Mouse (Mus musculus) retina, embryonic 14.5 days (tissue): Measurements from ENCODE around the gene Atl1.

Experiments used
- DNase-seq: peaks from one replicate; pipeline ENCODE4 v3.0.0-alpha.2; 2015; ENCODE audit warnings: low spot score

The Atl1 gene

DNA sequence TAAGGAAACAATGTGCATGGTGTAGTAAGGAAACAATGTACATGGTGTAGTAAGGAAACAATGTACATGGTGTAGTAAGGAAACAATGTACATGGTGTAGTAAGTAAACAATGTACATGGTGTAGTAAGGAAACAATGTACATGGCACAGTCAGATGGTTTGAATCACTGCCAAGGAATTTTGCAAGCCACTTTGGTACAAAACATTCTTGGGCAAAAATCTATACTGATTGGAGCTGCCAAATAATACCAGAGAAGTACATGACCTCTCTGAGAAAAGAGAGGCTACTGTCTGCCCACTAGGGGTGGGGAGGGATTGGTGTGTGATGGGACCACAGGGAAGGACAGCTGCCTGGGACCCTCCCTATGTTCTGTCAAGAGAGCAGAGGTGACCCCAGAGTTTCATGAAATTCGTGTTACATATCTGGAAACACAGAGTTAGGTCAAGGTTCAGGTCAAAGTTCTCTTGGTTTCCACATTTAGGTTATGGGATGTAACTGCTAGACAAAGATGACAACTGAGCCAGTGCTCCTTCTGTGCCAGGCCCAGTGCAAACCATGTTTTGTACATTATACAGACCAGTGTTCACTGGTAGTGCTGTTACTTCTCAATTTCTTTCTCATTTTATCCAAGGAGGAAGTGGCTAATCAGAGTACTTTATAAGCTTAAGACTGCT lies 49.4 kb downstream of the Atl1 start:
- DNase-seq = no peak

DNA sequence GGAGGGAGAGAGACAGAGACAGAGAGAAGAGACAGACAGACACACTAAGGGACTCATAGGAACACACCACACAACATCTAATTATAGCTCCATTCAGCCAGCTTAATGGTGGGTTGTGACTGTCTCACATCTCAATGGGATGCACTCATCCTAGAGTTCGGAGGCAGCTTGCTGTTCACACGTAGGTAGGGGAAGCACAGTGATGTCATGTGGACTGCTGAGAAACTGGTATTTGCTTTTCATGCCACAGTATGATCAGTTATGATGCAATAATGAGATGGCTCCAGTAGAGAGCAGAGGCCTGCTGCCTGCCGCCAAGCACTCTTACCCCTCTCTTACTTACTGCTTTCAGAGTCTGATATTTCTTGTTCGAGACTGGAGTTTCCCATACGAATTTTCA lies 53.4 kb downstream of the Atl1 start:
- no peak for DNase-seq

DNA sequence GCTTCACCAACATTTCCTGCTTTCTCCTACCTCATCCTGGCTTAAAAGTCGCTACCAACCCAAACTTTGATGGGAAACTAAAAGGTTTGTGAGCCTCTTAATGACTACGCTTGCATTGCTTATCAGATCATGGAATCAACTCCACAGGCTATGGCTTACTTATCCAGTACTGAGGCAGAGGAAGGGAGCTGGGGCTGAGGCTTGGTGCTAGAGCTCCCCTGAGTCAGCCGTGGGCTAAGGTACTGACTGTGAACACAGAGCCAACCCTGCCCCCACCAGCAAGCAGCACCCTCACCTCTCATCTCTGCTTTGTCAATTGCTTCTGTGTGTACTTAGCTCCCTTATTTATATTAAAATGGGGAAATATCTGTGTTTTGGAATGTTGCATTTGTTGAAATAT lies 55.1 kb downstream of the Atl1 start:
- no peak for DNase-seq

DNA sequence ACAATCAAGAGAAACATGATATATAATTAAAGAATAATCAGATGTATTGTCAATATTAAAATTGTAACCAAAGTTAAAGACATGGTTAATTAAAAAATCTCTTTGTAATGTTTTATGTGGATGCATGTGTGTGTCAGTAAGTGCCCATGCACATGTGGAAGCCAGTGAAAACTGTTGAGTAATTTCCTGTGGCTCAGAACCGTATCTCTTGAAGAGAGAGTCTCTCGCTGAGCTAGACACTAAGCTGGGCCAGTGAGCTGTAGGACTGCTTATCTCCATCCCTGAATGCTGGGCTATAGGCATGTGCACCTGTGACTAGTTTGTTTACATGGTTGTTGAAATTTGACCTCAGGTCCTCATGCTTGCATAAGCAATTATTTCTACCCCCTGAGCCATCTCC lies 65.0 kb downstream of the Atl1 start:
- no peak for DNase-seq

DNA sequence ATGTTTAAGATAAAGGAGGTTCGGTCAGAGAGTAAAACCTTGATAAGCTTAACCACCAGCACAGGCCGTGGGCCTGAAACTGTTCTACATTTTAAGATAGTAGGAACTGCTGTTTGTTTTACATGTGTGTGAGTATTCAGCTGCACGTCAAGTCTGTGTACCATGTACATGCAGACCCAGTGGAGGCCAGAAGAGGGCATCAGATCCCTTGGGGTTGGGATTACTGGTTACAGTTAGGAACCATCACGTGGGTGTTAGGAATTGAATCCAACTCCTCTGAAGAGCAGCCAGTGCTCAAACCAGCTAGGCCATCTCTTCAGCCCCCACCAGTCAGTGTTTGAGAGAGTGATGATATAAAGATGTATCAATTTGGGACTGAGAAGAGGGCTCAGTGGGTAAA lies 70.1 kb downstream of the Atl1 start:
- peak; percentile 42 for DNase-seq

DNA sequence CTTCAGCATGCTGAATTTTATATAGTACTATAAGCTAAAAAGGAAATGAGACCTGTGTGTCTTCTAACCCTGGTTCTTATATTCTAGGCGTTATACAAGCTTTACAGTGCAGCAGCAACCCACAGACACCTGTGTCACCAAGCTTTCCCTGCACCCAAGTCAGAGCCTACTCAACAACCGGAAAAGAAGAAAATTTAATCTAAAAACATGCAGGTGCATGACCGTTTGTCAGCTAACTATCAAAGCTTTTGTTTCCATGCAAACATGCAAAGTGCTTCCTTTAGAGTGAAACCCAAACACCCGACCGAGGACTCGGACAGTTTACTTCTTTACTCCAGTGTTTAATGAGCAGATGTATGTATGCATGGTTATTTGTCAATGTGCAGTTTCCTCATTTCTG lies 70.7 kb downstream of the Atl1 start:
- DNase-seq = no peak

DNA sequence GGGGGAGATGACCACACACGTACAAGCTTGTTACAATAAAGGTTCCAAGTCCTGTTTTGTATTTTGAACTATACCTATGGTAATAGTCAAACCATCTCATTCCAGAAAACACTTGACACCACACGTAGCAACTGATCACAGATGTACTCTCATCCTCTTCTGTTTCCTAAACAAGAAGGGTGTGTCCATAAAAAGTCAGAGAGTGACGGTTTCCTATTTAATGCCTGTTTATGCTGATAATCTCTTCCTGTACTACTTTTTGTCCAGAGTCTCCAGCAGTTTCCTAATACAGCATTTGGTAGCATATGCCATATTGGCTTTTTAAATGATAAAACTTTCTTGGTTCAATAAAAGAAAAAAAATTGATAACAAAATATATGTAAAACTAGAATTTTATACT lies 73.2 kb downstream of the Atl1 start:
- no peak for DNase-seq

DNA sequence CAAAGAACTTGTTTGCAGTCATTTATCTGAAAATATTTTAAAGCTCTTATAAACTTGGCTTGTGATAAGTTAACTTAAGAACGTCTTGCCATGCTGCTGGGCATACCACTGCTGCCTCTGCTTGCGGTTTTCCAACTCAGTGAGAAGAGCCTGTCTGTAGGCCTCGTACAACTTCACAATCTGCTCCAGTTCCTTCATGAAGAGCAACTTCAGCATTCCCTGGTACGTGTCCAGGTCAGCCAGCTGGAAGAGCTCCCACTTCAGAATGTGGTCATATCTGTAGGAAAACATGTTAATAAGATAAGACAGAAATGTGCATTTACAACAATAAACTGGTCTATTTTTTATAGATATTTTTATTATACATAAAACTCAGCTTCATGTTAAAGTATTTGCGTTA lies 73.7 kb downstream of the Atl1 start:
- DNase-seq = no peak

DNA sequence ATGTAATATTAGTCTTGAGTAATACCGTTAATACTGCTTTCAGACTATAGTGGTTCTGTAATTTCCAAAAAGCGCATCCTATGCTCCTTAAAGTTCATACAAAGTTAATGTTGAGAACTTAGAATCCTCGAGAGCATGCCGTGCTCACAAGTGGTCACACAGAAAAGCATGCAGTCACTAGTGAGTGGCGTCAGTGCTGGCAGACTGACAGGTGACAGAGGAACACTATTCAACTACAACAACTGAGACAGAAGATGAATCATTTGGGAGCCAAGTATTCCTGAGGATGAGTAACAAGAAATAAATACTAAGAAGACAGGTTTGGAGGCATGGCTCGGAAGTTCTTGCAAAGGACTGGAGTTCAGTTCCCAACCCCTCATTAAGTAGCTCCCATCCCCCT lies 74.7 kb downstream of the Atl1 start:
- no peak for DNase-seq

DNA sequence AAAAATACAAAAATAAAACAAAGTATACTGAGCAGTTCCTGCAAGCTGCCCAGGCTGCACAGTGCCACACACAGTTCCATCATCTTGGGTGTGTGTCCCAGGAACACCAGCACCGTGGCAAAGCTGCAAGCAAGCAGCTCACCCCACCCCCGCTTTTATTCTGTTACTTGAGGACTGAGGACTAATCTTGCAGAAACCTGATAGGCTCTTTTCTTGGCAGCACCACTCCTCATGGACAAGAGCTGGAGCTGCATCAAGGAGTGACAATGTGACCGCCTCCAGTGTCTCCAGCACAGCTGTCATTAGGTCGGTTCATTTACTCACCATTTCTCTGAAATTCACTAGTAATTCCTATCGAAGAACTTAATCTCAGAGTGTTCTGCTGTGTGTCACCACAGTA lies 75.7 kb downstream of the Atl1 start:
- no peak for DNase-seq

DNA sequence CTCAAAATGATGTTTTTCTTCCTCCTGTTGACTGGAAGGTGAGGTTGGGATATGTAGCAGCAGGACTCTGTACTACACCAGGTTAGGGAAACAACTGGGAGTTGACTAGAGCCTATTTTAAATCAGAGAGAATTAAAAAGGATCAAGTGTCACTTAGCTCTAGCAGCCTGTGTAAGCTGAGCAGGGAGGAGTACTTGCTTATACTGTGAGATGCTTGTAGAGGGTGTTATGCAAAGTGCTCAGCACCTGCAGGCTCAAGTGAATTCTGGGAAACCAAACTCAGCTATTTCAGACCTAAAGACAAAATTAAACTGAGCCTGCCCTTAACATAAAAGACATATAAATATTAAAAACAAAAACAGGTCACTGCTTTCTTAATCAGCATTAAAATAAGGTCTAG lies 81.3 kb downstream of the Atl1 start:
- no peak for DNase-seq

DNA sequence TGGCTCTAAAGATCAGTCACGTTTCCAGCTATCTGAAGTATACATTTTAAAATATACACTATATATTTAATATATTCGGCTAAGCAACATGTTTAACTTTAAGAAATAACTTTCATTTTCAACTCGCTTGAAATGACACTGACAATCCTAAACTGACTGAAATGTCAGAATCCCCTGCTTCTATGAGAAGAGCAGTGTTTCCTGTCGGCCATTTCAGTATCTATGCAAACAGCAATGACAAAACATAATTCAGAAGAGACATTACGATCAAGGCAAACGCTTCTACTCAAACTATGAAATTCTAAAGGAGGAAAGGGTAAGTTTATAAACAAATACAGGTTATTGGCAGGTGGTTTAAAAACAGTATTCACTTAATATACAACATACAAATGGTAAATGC lies 84.3 kb downstream of the Atl1 start:
- DNase-seq = no peak

DNA sequence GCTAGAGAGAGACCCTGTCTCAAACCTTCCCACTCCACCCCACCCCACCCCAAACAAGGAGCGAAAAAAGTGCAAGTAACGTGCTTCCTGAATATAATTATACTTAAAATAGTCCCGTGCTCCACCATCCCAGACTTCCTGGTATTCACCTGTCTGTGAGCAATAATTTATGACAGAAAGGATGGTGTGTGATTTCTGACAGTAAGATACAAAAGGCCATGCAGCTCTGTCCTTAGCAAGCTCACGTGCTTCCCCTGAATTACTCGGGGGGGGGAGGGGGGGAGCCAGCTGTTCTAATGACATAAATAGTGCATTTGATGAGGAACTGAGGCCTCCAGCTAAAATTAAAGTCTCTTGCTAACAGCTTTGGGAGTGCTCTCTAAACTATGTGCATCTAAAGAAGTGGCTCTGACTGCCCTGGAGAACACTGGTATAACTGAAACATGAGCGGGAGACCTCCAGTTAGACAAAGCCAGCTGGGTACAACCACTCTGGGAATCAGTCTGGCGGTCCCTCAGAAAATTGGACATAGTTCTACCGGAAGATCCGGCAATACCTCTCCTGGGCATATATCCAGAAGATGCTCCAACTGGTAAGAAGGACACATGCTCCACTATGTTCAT lies 85.1 kb downstream of the Atl1 start:
- DNase-seq = no peak

DNA sequence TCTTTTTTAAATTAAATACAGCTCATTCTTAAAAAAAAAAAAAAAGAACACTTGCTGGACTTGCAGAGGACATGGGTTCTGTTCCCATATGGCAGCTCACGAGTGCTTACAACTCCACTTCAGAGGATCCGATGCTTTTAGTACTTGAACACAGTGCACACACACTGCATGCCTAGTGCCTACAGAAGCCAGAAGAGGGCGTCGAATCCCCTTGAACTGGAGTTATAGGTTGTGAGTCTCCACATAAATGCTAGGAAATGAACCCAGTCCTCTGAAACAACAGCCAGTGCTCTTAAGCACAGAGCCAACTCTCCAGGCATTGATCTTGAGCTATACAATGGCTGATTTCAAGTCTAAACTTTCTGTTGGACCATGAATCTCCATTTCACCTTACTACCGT lies 90.5 kb downstream of the Atl1 start:
- DNase-seq = peak; percentile 39

DNA sequence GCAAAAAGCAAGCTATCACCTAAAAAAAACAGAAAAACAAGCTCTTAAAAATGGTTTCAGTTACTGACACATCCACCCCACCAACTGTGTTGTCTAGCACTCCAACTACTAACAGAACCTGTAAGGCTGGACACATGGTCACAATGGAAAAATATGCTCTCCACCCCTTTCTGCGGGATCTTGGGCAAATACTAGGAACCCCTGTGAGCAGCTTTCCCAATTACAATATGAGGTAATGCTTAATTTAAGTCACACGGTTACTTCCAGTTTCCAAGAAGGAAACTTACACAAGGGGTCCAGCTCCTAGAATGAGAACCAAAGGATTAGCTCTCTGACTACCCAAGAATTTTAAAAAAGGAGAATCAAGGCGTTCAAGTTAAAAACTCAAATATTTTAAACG lies 93.1 kb downstream of the Atl1 start:
- peak; percentile 20 for DNase-seq

DNA sequence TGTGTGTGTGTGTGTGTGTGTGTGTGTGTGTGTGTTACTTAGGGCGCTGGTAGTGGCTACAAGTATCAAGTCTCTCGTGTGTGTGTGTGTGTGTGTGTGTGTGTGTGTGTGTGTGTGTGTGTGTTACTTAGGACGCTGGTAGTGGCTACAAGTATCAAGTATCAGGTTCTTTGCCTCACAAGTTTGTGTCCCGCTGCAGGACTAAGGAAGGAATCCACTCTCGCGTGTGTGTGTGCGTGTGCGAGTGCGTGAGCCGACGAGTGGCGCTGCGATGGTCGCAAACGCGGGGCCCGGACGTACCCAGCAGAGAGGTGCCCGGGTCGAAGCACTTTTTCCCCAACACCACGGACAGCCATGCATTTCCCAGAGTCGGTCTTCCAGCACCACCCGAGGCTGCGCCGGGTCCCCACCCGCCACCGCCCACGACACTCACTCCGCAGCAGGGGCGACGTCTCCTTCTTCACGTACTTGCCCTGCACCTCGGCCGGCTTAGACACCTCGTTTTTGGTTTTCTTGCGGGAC lies 93.9 kb downstream of the Atl1 start:
- peak; percentile 51 for DNase-seq

DNA sequence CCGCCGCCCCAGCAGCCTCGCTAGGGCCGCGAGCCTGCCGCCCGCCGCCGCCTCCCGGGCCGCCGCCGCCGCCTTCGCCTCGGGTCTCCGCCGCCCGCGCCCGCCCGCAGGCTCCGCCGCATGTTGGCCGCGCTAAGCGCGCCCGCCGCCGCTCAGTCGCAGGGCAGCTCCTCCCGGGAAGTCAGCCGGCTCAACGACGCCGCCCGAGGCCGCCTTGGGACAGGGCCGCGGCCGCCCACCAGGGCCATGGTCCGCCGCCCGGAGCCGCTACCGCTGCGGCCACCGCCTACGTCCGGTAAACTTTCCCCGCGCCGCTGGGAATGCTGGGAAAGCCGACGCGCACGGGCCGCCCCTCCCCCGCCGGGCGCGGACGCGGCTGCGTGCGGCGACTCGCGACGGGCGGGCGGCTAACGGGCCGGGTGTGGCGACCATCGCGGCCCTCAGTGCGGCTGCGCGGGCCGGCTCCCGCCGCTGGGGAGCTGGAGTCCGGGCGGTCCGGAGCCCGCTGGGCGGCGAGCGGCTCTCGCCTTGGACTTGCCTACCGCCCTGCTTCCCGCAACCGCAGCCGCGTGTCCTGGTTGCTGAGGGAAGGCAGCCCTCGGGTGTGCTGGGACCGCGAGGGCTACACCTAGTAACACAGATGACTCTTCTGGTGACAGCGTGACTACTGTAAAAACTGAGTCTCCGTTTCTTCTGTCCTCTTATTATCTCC lies 94.5 kb downstream of the Atl1 start, which contains the start of gene Sav1:
Sav1 (minus strand) TSS at position 217 of the 712 bp plus-strand sequence.
- DNase-seq = peak; percentile 87

DNA sequence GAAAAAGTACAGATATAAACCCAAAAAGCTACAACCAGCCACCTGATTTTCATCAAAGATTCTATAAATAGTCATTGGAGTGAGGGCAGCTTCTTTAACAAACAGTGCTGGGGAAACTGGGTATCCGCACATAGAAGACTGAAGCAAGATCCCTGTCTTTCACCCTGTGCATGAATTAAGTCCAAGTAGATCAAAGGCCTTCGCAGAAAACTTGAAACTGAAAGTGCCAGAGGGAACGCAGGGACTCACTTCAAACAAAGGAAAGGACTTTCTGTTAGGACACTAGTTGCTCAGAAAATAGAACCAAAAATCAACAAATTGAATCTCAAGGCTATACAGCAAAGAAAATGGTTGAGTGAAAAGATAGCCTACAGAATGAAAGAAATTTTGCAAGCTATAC lies 103.0 kb downstream of the Atl1 start:
- DNase-seq = no peak

DNA sequence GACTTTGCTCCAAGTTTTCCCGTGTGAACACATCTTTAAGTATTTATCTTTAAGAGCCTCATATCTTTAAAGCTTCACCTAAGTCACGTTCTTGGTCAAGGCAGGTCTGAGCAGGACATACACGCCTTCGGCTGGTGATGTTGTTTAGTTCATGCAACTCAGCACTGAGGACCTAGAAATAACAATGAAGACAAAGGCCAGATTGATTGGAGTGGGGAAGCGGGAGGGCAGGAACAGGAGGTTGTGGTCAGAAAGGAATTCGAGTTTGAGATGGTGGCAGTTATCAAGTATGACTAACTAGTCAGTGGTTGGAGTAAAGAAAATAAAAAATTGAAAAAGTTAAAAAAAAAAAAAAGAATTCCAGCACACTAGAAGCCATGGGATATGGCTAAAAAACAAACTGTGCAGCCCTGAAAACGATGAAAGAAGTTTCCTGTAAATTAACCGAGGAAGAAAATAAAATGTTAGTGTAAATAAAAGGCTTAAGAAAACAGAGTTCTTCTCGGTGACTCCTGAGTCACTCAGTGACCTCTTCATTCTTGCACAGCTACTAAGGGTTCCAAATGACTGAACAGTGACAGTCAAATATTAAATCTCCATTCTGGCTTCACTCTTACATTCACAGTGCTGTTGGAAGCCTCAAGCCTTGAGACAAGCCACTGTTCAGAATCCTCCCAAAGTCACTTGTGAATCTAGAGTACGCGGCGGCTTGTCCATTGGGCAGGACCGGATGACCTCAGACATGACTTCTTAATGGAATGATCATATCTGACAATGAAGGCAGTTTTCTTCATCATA lies 106.0 kb downstream of the Atl1 start:
- DNase-seq = no peak

DNA sequence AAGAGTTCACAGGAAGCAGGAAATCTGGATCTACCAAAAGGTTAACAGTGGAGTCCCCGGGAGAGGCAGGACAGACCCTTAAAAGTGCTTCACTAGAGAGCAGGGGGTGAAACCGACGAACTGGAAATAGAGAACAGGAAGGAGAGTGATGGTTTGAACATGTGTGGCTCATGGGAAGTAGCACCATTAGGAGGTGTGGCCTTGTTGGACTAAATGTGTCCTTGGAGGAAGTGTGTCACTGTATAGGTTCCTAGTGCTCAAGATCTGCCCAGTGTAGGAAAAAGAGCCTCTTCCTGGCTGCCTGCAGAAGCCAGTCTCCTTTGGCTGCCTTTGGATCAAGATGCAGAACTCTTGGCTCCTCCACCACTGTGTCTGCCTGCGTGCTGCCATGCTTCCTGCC lies 112.7 kb downstream of the Atl1 start:
- DNase-seq = no peak

DNA sequence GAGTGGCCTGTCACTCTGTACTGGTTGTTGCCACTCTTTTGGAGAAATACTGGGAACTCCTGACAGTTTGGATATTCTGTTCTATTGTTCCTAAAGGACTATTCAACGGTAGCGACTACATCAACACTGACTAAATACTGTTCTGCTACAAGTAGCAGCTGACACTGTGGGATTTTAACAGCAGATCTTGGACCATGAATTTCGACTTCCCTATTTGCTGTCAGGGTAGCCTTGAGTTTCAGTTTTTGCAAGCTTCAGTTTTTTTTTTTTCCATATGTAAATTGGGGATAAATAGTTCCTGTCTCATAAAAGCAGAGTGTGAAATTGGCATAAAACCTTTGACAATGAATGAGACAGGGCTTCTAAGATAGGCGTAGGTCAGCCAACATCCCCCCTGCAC lies 117.9 kb downstream of the Atl1 start:
- DNase-seq = no peak

DNA sequence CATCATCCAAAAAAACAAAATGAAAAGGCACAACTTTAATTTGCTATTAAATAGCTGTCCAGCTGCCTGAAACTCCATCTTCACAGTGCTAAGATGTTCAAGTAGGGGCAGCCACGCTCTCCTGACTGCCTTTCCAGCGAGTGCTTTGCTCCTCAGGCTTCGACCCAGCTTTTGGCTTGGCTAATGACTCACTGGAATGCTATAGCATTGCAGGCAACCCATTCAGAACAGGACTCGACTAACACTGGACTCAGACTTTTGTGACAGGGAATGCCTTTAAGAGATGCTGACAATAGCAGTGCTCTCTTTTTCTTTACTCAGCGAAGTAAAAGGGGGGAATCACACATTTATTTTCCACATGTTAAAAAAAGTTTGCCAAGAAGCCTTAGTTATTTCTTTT lies 119.3 kb downstream of the Atl1 start:
- no peak for DNase-seq

DNA sequence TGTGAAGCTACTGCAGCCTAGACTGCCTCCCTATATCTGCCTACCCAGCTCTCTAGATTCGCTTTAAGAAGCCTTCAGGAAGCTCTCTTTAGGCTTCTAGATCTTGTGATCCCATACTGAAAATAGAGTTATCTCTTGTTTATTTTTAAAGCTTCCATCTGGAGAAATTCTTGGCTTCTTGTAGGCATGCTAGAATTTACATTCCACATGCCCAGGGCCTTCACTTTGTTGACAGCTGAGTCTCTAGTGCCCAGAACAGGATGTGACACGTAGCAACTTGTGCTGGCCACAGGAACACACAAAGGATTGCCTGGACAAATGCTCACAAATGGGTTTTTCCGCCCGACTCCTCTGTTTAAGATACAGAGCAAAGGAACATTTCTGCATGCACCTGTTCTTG lies 123.5 kb downstream of the Atl1 start:
- no peak for DNase-seq
